Mouse (Mus musculus): ENCODE measurements around the gene Twist1. TPM values are rescaled to one million over a fixed set of nuclear protein-coding genes. Genes with fewer than 3 reads are reported as not detected.
A peak's percentile ranks its signal among the peaks of the same experiment; 100 is the strongest.

Gene Twist1
- polyA plus RNA-seq, 1 experiment from 2014 or later = 0.74 TPM

DNA sequence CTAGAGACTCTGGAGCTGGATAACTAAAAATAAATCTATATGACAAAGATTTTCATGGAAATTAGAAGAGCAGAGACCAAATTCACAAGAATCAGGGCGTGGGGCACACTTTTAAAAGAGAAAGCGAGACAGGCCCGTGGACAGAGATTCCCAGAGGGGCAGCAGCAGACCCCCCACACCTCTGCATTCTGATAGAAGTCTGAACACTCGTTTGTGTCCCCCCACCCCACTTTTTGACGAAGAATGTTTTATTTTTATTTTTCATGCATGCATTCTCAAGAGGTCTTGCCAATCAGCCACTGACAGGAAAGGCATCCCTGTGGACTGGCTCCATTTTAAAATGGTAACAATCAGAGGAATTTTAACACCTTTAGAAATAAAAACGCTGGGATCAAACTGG lies 1.7 kb downstream of the Twist1 start:
- no peak overlapping the region for H3K4me3 ChIP-seq
- 2% methylated on average over 6 of the region's 6 CpGs for WGBS
- no peak overlapping the region for H3K9ac ChIP-seq (replicated peaks)
- H3K4me2 ChIP-seq (replicated peaks) = no peak overlapping the region
- peaks cover 85% of the 10 kb centered on the region for H3K27me3 ChIP-seq
- no peak for ATAC-seq (replicated peaks)
- peaks cover 17% of the 10 kb centered on the region for H3K4me1 ChIP-seq
- no peaks in the 10 kb centered on the region for H3K36me3 ChIP-seq
- no peaks in the 10 kb centered on the region for H3K9me3 ChIP-seq
- no peak overlapping the region for H3K27ac ChIP-seq (replicated peaks)

DNA sequence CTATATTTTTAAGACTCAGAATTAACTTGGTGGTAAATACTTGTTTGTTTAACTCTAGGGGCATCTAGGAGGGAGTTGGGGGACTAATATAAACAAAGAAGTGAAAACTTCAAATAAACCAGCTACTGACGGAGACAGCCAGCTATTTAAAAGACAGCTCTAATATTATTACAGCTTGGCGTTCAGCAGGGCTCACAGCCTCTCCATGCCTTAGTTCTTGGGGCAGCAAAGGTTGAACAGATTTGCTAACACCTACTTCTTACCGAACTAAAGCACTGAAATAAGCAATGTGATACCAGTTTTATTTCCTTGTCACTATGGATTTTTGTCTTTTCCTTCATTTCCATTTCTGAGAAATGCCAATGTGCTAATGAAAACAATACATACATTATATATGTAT lies 2.4 kb downstream of the Twist1 start:
- no peak overlapping the region for H3K9ac ChIP-seq (replicated peaks)
- no peak overlapping the region for H3K4me3 ChIP-seq
- no peak for ATAC-seq (replicated peaks)
- no peaks in the 10 kb centered on the region for H3K9me3 ChIP-seq
- H3K27me3 ChIP-seq = peaks cover 87% of the 10 kb centered on the region
- no peak overlapping the region for H3K27ac ChIP-seq (replicated peaks)
- no peaks in the 10 kb centered on the region for H3K36me3 ChIP-seq
- WGBS = 4% methylated on average over 3 of the region's 3 CpGs
- no peak overlapping the region for H3K4me2 ChIP-seq (replicated peaks)
- H3K4me1 ChIP-seq = peaks cover 17% of the 10 kb centered on the region

DNA sequence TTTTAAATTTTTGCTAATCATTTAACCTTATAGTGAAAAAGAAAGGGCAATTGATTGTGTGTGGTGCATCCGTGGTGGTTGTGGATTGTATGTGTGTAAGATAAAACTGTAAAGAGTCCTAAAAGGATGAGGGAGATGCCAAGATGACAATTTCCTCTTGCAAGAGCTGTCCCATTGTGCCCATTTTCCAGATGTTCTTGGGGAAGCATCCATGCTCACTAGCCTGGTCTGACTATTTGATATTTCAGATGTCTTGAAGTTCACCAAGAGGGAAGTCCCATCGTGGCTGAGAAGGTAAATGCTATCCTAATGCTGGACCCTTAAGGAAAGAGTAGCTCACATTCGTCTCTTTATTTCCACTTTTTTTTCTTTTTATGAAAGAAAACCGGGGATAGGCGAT lies 3.5 kb downstream of the Twist1 start:
- no peaks in the 10 kb centered on the region for H3K9me3 ChIP-seq
- no peak overlapping the region for H3K4me3 ChIP-seq
- no peak overlapping the region for H3K27ac ChIP-seq (replicated peaks)
- WGBS = 10% methylated on average over 5 of the region's 5 CpGs
- peaks cover 17% of the 10 kb centered on the region for H3K4me1 ChIP-seq
- H3K27me3 ChIP-seq = peaks cover 85% of the 10 kb centered on the region
- no peaks in the 10 kb centered on the region for H3K36me3 ChIP-seq
- H3K4me2 ChIP-seq (replicated peaks) = no peak overlapping the region
- no peak overlapping the region for H3K9ac ChIP-seq (replicated peaks)
- ATAC-seq (replicated peaks) = no peak

DNA sequence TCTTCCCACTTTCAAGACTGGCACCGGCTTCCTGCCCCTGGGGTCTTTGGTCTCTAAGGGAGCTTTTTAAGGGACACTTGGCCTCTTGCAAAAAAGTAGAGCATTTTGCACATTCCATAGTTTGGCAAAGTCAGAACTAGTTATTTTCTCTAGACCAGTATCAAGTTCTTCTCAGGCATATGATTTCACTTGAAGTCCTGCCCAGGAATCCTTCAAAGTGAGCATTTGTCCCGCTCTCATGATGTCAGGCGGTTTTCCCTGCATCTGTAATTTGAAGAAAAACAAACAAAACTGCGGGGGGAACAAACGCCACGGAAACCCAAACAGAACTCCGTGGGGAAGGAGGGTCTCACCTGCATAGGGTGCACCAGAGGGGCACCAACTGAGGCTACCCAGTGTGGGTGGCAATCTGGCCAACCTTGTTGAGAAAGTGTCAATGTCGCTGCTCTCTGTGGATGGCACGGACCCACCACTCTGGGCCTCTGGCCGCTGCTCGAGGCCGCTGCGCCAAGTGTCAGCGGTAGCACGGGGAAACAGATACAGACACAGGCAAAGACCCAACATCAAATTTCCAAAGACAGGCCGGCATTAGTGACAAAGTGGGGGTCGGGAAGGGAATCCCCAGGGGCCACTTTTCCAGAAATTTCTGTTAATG lies 4.8 kb downstream of the Twist1 start:
- peaks cover 83% of the 10 kb centered on the region for H3K27me3 ChIP-seq
- no peak for ATAC-seq (replicated peaks)
- WGBS = 2% methylated on average over 17 of the region's 17 CpGs
- H3K9ac ChIP-seq (replicated peaks) = no peak overlapping the region
- H3K36me3 ChIP-seq = no peaks in the 10 kb centered on the region
- peaks cover 23% of the 10 kb centered on the region for H3K4me1 ChIP-seq
- H3K27ac ChIP-seq (replicated peaks) = no peak overlapping the region
- H3K4me2 ChIP-seq (replicated peaks) = no peak overlapping the region
- no peaks in the 10 kb centered on the region for H3K9me3 ChIP-seq
- no peak overlapping the region for H3K4me3 ChIP-seq

DNA sequence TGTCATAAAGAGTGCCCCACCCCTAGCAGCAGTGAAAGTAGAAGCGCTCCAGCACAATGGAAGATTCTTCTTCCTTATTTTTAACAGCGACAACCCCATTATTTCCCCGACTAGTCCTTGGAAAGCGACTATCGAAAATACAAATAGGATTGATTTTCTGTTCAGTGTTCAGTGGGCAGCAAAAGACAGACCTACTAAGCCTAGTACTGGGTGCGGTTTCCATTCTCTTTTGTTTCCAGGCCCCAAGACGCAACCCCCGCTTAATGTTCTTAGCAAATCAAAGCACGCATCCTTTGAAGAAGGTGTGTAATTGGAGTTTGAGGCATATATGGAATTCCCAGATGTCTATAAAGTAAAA lies 5.3 kb downstream of the Twist1 start:
- Histone ChIP-seq H3K4me2 (replicated peaks) (no peak overlapping the region), H3K9me3 (no peaks in the 10 kb centered on the region), H3K9ac (replicated peaks) (no peak overlapping the region), H3K36me3 (no peaks in the 10 kb centered on the region), H3K4me1 (peaks cover 23% of the 10 kb centered on the region), H3K27ac (replicated peaks) (no peak overlapping the region), H3K27me3 (peaks cover 84% of the 10 kb centered on the region), H3K4me3 (no peak overlapping the region)
- WGBS = 5% methylated on average over 9 of the region's 9 CpGs
- ATAC-seq (replicated peaks) = no peak

DNA sequence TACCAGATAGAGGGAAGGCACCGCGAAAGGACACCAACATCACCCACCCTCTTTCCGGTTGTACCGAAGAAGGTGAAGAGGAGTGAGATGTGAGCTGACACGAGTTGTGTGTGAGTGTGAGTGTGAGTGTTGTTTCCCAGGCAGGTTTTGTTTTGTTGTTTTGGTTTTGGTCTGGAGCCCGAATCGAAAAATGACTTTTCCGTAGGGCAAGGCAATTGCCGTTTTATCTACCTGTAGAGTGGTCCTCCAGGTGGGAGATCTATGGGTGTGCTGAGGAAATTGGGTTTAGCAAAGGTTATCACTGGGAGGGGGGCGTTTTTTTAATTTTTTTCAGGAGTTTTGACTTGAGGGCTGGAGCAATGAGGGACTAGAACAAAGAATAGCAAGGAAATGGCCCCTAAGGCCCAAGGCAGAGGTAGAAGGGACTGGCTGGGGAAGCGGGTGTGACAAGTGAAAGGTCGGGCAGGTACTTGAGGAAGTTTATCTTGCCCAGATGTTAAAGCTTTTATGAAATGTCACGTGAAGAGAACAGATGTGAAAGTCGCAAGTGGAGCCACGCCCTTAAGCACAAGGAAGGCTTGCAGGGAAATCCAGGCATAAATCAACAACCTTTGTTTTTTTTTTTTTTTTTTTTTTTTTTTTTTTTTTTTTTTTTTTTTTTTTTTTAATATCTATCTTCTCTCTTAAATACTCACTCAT lies 6.3 kb downstream of the Twist1 start:
- H3K4me1 ChIP-seq = peaks cover 21% of the 10 kb centered on the region
- no peak for ATAC-seq (replicated peaks)
- WGBS = 1% methylated on average over 15 of the region's 15 CpGs
- no peak overlapping the region for H3K9ac ChIP-seq (replicated peaks)
- H3K4me2 ChIP-seq (replicated peaks) = no peak overlapping the region
- H3K4me3 ChIP-seq = no peak overlapping the region
- H3K9me3 ChIP-seq = no peaks in the 10 kb centered on the region
- no peak overlapping the region for H3K27ac ChIP-seq (replicated peaks)
- H3K27me3 ChIP-seq = peaks cover 82% of the 10 kb centered on the region
- H3K36me3 ChIP-seq = no peaks in the 10 kb centered on the region

DNA sequence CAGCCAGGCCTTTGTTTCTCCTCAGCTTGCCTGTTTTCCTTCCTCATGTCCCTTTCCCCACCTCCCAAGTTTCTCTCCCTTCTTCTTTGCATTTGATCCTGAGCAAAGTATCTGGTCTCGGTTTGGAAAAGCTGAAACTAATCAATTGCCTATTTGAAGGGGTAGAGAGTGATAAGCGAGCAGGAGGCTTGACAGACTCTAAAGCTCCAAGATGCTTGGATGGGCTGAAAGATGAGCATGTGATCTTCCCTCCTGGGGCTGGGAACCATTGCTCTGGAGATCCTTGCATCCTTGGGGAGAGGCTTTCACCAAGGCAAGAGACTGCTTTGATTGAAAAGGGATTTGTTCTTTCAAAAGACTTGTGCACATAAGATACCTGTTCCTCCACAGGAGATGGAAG lies 7.0 kb downstream of the Twist1 start:
- H3K9ac ChIP-seq (replicated peaks) = no peak overlapping the region
- WGBS = 19% methylated on average over 2 of the region's 2 CpGs
- H3K4me1 ChIP-seq = peaks cover 21% of the 10 kb centered on the region
- H3K9me3 ChIP-seq = no peaks in the 10 kb centered on the region
- ATAC-seq (replicated peaks) = no peak
- H3K4me2 ChIP-seq (replicated peaks) = no peak overlapping the region
- no peak overlapping the region for H3K4me3 ChIP-seq
- H3K27me3 ChIP-seq = peaks cover 82% of the 10 kb centered on the region
- no peak overlapping the region for H3K27ac ChIP-seq (replicated peaks)
- H3K36me3 ChIP-seq = no peaks in the 10 kb centered on the region

DNA sequence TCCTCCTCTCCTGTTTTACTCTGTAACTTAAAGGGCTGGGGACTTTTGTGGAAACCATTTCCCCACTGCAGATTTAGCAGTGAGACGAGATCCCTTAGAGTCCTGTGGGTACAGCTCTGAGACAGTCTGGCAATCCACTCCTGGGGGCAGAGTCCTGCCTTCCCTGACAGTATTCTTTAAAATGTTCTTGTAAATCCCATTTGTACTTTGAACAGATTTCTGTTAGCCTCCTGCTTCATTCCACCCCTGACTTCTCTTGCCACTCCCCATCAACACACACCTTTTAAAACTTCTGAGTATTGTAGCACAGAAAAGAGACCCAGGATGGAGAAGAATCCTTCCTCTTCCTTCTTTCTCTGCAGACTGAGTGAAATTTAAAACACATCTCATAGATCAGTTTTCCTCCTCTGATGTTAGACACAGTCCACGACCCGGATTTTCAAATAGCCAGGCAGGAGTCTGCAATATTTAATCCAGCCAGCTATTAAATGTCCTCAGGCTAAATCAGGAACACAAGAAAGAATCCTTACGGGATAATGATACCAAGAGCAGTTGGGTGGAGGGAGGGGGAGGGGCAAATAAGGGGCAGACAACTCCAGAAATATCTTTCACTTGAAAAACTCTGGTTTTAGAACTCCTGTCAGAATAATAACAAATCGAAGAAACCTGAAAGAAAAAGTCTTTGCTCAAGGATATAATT lies 8.3 kb downstream of the Twist1 start:
- Histone ChIP-seq H3K4me3 (no peak overlapping the region), H3K9me3 (no peaks in the 10 kb centered on the region), H3K27ac (replicated peaks) (no peak overlapping the region), H3K9ac (replicated peaks) (no peak overlapping the region), H3K36me3 (no peaks in the 10 kb centered on the region), H3K4me1 (peaks cover 21% of the 10 kb centered on the region), H3K27me3 (peaks cover 84% of the 10 kb centered on the region), H3K4me2 (replicated peaks) (no peak overlapping the region)
- ATAC-seq (replicated peaks) = no peak
- 2% methylated on average over 5 of the region's 5 CpGs for WGBS

DNA sequence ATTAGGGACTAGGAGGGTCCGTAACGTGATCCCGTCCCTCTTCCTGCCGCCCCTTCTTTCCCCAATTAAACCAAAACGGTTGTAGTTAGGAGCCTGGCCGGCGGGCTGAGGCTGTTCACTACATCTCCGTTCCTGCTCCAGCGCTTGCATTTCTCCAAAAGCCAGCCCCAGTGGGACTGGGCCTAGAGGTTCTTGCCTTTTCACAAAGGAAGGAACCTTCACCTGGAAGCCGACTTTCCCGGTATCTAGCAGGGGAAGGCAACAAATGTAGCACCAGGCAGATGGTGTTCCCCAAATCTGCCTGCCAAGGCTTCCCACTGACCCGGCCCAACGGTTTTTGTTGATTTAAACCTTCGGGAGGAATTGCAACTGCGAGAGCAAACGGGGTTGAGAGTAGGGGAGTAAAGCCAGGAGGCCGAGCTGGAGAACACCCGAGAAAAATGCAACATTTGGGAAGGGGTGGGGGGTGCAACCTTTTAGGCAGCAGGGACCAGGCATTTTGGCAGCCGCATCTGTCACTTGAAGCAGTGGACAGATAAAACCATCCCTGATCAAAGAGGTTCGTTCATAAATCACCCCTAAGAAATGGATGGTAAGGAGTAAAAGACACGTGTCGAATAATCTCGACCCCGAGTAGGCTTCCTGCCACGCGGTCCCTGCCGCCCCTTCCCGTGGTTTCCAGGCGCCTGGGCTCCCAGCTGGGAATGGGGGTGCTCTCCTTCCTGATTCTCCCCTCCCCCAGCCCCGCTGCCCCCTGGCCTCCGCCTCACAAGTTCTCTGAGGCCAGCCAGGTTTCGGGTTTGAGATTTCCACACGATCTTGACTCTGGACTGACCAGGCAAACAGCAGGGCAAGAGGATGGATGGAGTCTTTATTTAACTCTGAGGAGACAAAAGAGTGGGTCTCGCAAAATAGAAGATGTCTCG lies 9.3 kb downstream of the Twist1 start:
- under 1% methylated on average over 35 of the region's 35 CpGs for WGBS
- no peak overlapping the region for H3K27ac ChIP-seq (replicated peaks)
- H3K27me3 ChIP-seq = peaks cover 84% of the 10 kb centered on the region
- no peak overlapping the region for H3K4me3 ChIP-seq
- 0 out of 2 replicates have a peak overlapping the region, but pooled peaks have one; percentile 22 for H3K4me2 ChIP-seq (replicated peaks)
- H3K9ac ChIP-seq (replicated peaks) = no peak overlapping the region
- H3K4me1 ChIP-seq = peaks cover 21% of the 10 kb centered on the region
- no peak; the same call in 1 of the 2 replicates for ATAC-seq (replicated peaks)
- no peaks in the 10 kb centered on the region for H3K9me3 ChIP-seq
- H3K36me3 ChIP-seq = no peaks in the 10 kb centered on the region

DNA sequence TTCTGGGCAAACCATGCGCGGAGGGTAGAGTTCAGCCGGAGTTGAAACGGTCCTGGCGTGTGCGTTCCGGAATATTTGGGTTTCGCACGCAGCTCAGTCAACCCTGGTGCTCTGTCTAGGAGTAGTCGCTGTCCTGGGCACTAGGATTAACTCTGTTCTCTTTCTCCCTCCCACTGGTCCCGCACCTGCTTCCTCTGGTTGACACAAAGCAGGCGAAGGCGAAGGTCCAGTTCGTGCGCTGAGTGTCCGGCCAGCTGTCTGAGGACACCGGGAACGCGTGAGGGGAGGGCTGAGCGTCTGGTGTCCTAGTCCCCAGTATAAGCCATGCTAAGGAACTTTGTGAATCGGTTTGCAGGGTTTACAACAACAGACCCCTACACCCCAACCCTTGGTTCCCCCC lies 10.0 kb downstream of the Twist1 start:
- Histone ChIP-seq H3K27me3 (peaks cover 80% of the 10 kb centered on the region), H3K27ac (replicated peaks) (no peak overlapping the region), H3K4me2 (replicated peaks) (0 out of 2 replicates have a peak overlapping the region, but pooled peaks have one; percentile 6), H3K9me3 (no peaks in the 10 kb centered on the region), H3K9ac (replicated peaks) (no peak overlapping the region), H3K4me3 (no peak overlapping the region), H3K4me1 (peaks cover 21% of the 10 kb centered on the region), H3K36me3 (no peaks in the 10 kb centered on the region)
- WGBS = under 1% methylated on average over 21 of the region's 21 CpGs
- ATAC-seq (replicated peaks) = peak; percentile 71

DNA sequence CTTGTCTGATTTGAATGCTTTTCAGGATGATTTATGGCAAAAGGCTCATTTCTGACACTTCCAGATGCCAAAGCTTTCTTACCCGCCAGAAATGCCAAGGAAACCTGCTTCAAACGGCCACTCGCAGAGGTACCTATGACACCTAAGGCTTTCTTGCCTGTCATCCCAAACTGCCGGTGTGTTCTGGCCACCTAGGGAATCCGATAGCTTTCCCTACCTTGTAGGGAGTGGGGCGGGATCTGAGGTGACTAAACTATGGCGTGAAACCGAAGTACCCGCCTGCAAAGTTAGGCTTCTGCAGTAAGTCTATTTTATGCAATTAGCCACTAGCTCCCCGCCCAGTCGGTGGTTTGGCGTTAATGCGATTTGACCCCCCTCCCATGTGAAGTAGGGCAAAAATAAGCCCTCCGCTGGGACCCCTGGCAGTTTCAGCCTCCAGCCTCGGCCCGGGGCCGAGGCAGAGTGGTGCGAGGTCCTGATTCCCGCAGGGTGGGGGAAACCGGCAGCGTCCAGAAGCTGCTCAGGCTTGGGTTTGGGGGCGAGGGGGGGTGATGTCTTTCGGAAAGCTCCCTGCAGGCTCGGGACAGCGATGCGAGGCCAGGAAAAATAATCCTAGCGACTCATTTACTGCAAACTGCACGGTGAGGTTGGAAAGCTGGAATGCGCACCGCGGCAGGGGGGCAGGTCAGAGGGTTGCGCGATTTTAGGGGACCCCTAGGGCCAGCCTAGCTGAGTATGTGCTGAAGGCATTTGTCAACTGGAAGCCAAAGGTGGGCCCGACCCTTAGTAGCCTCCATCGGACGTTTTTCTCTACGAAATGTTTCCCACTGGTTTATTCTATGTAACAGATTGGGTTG lies 10.8 kb downstream of the Twist1 start:
- under 1% methylated on average over 37 of the region's 37 CpGs for WGBS
- Histone ChIP-seq H3K27ac (replicated peaks) (no peak overlapping the region), H3K4me3 (no peak overlapping the region), H3K4me2 (replicated peaks) (no peak overlapping the region), H3K9me3 (no peaks in the 10 kb centered on the region), H3K27me3 (peaks cover 79% of the 10 kb centered on the region), H3K36me3 (no peaks in the 10 kb centered on the region), H3K4me1 (peaks cover 21% of the 10 kb centered on the region), H3K9ac (replicated peaks) (no peak overlapping the region)
- no peak; the same call in 1 of the 2 replicates for ATAC-seq (replicated peaks)
